13 mouse cellular contexts compared by ENCODE assay signal in genomic region chr12:33959846-33960245, GRCm38 (mm10). TPM values are rescaled to one million over a fixed set of nuclear protein-coding genes. Genes with fewer than 3 reads are reported as not detected.
DNase-seq lines count a peak whose midpoint lies in the region; ATAC-seq lines count a peak whose summit lies in the region.
"Had no signal": no experiment of that assay in that cellular context is flagged by ENCODE, and none has a peak within 500 bp of the region (broad histone marks: within the 10 kb centered on the region; RNA-seq: fewer than 3 reads in every experiment).

No protein-coding gene starts in this region.

- no peak for DNase-seq in heart, adult 9 months (ENCODE audit: low spot score in 2 of 2)
- DNase-seq in midbrain, embryonic 11.5 days (ENCODE audit: low spot score, missing footprints): peak; percentile 91
- DNase-seq in midbrain, embryonic 10.5 days (ENCODE audit: low spot score): no peak
- DNase-seq in retina, embryonic 14.5 days (ENCODE audit: low spot score): peak; percentile 45
- no peak for DNase-seq in spleen, adult 18-20 months
- DNase-seq: cerebellum, adult 8-10 months; thymus, postnatal 4 days had no signal

- H3K9me3 ChIP-seq in heart, embryonic 13.5 days: no peaks in the 10 kb centered on the region
- no peaks in the 10 kb centered on the region for H3K9me3 ChIP-seq in midbrain, embryonic 11.5 days (ENCODE audit: control insufficient read depth, low read length)
- no peaks in the 10 kb centered on the region for H3K9me3 ChIP-seq in midbrain, embryonic 10.5 days (replicated peaks)
- H3K9me3 ChIP-seq in embryonic facial prominence, embryonic 13.5 days: no peaks in the 10 kb centered on the region
- no peaks in the 10 kb centered on the region for H3K9me3 ChIP-seq in intestine, embryonic 15.5 days
- H3K9me3 ChIP-seq: hindbrain, embryonic 15.5 days had no signal

- 29% methylated on average over 3 of the region's 3 CpGs for WGBS in heart, embryonic 13.5 days
- 4% methylated on average over 3 of the region's 3 CpGs for WGBS in midbrain, embryonic 11.5 days
- under 1% methylated on average over 3 of the region's 3 CpGs for WGBS in midbrain, embryonic 10.5 days
- 3% methylated on average over 3 of the region's 3 CpGs for WGBS in embryonic facial prominence, embryonic 13.5 days
- 11% methylated on average over 3 of the region's 3 CpGs for WGBS in intestine, embryonic 15.5 days

- H3K9ac ChIP-seq in heart, embryonic 13.5 days: peak overlapping the region; percentile 67
- H3K9ac ChIP-seq in midbrain, embryonic 11.5 days (ENCODE audit: low read length): no peak overlapping the region
- peak overlapping the region; percentile 83 for H3K9ac ChIP-seq in embryonic facial prominence, embryonic 13.5 days
- H3K9ac ChIP-seq in intestine, embryonic 15.5 days: no peak overlapping the region
- H3K9ac ChIP-seq: hindbrain, embryonic 15.5 days had no signal

- H3K27ac ChIP-seq in heart, embryonic 13.5 days (replicated peaks): no peak overlapping the region
- H3K27ac ChIP-seq in midbrain, embryonic 11.5 days (ENCODE audit: low read depth, low read length): no peak overlapping the region
- H3K27ac ChIP-seq in midbrain, embryonic 10.5 days (replicated peaks): no peak overlapping the region
- H3K27ac ChIP-seq in embryonic facial prominence, embryonic 13.5 days: peak overlapping the region; percentile 87
- no peak overlapping the region for H3K27ac ChIP-seq in intestine, embryonic 15.5 days
- H3K27ac ChIP-seq: hindbrain, embryonic 15.5 days; layer of hippocampus, adult 2 months had no signal

- H3K36me3 ChIP-seq in heart, embryonic 13.5 days: no peaks in the 10 kb centered on the region
- no peaks in the 10 kb centered on the region for H3K36me3 ChIP-seq in midbrain, embryonic 11.5 days (ENCODE audit: control insufficient read depth, insufficient read depth, low read length)
- H3K36me3 ChIP-seq in midbrain, embryonic 10.5 days: no peaks in the 10 kb centered on the region
- H3K36me3 ChIP-seq in embryonic facial prominence, embryonic 13.5 days: no peaks in the 10 kb centered on the region
- H3K36me3 ChIP-seq in intestine, embryonic 15.5 days: no peaks in the 10 kb centered on the region
- H3K36me3 ChIP-seq: hindbrain, embryonic 15.5 days had no signal

- H3K4me3 ChIP-seq in heart, embryonic 13.5 days: peak overlapping the region; percentile 44
- no peak overlapping the region for H3K4me3 ChIP-seq in midbrain, embryonic 11.5 days (ENCODE audit: low read depth, low read length)
- H3K4me3 ChIP-seq in midbrain, embryonic 10.5 days: no peak overlapping the region
- H3K4me3 ChIP-seq in embryonic facial prominence, embryonic 13.5 days: peak overlapping the region; percentile 90
- no peak overlapping the region for H3K4me3 ChIP-seq in intestine, embryonic 15.5 days (replicated peaks)
- H3K4me3 ChIP-seq: layer of hippocampus, adult 2 months had no signal

- H3K4me1 ChIP-seq in heart, embryonic 13.5 days: peaks cover 32% of the 10 kb centered on the region
- peaks cover 19% of the 10 kb centered on the region for H3K4me1 ChIP-seq in midbrain, embryonic 11.5 days (ENCODE audit: control insufficient read depth, insufficient read depth, low read length)
- peaks cover 44% of the 10 kb centered on the region for H3K4me1 ChIP-seq in midbrain, embryonic 10.5 days
- peaks cover 33% of the 10 kb centered on the region for H3K4me1 ChIP-seq in embryonic facial prominence, embryonic 13.5 days
- H3K4me1 ChIP-seq in intestine, embryonic 15.5 days (replicated peaks): peaks cover 12% of the 10 kb centered on the region

- peak overlapping the region; percentile 53 for H3K4me2 ChIP-seq in heart, embryonic 13.5 days
- no peak overlapping the region for H3K4me2 ChIP-seq in midbrain, embryonic 11.5 days
- peak overlapping the region; percentile 56 for H3K4me2 ChIP-seq in embryonic facial prominence, embryonic 13.5 days
- no peak overlapping the region for H3K4me2 ChIP-seq in intestine, embryonic 15.5 days (replicated peaks)
- H3K4me2 ChIP-seq: hindbrain, embryonic 15.5 days had no signal

- ATAC-seq in heart, embryonic 13.5 days (ENCODE audit: extremely low read depth, insufficient number of reproducible peaks, low FRiP score, low TSS enrichment): no peak
- no peak for ATAC-seq in midbrain, embryonic 11.5 days (ENCODE audit: low FRiP score)
- ATAC-seq in embryonic facial prominence, embryonic 13.5 days (ENCODE audit: insufficient number of reproducible peaks, insufficient read depth, low FRiP score, low TSS enrichment, low read depth): no peak
- ATAC-seq in intestine, embryonic 15.5 days: no peak

- H3K27me3 ChIP-seq in heart, embryonic 13.5 days (replicated peaks): peaks cover 94% of the 10 kb centered on the region
- peaks cover 91% of the 10 kb centered on the region for H3K27me3 ChIP-seq in midbrain, embryonic 11.5 days (ENCODE audit: control insufficient read depth, insufficient read depth, low read length)
- peaks cover 100% of the 10 kb centered on the region for H3K27me3 ChIP-seq in midbrain, embryonic 10.5 days (ENCODE audit: low read depth, poor library complexity, severe bottlenecking)
- H3K27me3 ChIP-seq in embryonic facial prominence, embryonic 13.5 days: peaks cover 28% of the 10 kb centered on the region
- H3K27me3 ChIP-seq in intestine, embryonic 15.5 days (replicated peaks): peaks cover 68% of the 10 kb centered on the region

RNA-seq across cellular contexts. Expression of gene Twist1, which starts 2.4 kb away (rescaled TPM):
- 4.4 and 4.7 TPM in 2 replicates for polyA plus RNA-seq in heart, embryonic 13.5 days (2015; fragmentation: Nextera tagmentation; extraction: Ambion mirVana)
- 10.2 and 10.7 TPM in 2 replicates for polyA plus RNA-seq in midbrain, embryonic 11.5 days (2014; fragmentation: Nextera tagmentation; extraction: Ambion mirVana)
- 7.6 and 8.5 TPM in 2 replicates for polyA plus RNA-seq in midbrain, embryonic 10.5 days (2016; fragmentation: Nextera tagmentation; extraction: Ambion mirVana)
- polyA plus RNA-seq in embryonic facial prominence, embryonic 13.5 days (2015; fragmentation: Nextera tagmentation; extraction: Ambion mirVana): 56.1 and 63.1 TPM in 2 replicates
- 2.2 and 2.9 TPM in 2 replicates for polyA plus RNA-seq in intestine, embryonic 15.5 days (2015; fragmentation: Nextera tagmentation; extraction: Ambion mirVana)

RNA-seq across cellular contexts. Expression of gene Ferd3l, which starts 31.6 kb away (rescaled TPM):
- polyA plus RNA-seq in heart, embryonic 13.5 days (2015; fragmentation: Nextera tagmentation; extraction: Ambion mirVana): not detected in 2 replicates
- 3.7 and 3.8 TPM in 2 replicates for polyA plus RNA-seq in midbrain, embryonic 11.5 days (2014; fragmentation: Nextera tagmentation; extraction: Ambion mirVana)
- 4.3 and 5.5 TPM in 2 replicates for polyA plus RNA-seq in midbrain, embryonic 10.5 days (2016; fragmentation: Nextera tagmentation; extraction: Ambion mirVana)
- polyA plus RNA-seq in embryonic facial prominence, embryonic 13.5 days (2015; fragmentation: Nextera tagmentation; extraction: Ambion mirVana): not detected in 2 replicates
- polyA plus RNA-seq in intestine, embryonic 15.5 days (2015; fragmentation: Nextera tagmentation; extraction: Ambion mirVana): not detected in 2 replicates
- polyA plus RNA-seq: lung, embryonic 16.5 days had no signal

Comparison
In these comparisons a context has a peak if more than half of its experiments do, and no peak if none do; other contexts are left out.
1. DNase-seq: peak in midbrain, embryonic 11.5 days (single experiment) and retina, embryonic 14.5 days (single experiment); none in heart, adult 9 months (0 of 2), midbrain, embryonic 10.5 days (single experiment) and spleen, adult 18-20 months (0 of 2).
2. H3K4me2 ChIP-seq: peak in heart, embryonic 13.5 days (single experiment) and embryonic facial prominence, embryonic 13.5 days (single experiment); none in midbrain, embryonic 11.5 days (single experiment) and intestine, embryonic 15.5 days (single experiment).
3. H3K4me3 ChIP-seq: peak in heart, embryonic 13.5 days (single experiment) and embryonic facial prominence, embryonic 13.5 days (single experiment); none in midbrain, embryonic 11.5 days (single experiment), midbrain, embryonic 10.5 days (single experiment) and intestine, embryonic 15.5 days (single experiment).
4. H3K9ac ChIP-seq: peak in heart, embryonic 13.5 days (single experiment) and embryonic facial prominence, embryonic 13.5 days (single experiment); none in midbrain, embryonic 11.5 days (single experiment) and intestine, embryonic 15.5 days (single experiment).